Mouse (Mus musculus): Measurements from ENCODE around the gene Rpp21. TPM values are rescaled to one million over a fixed set of nuclear protein-coding genes. Genes with fewer than 3 reads are reported as not detected.
"Not testable (repeated sequence)": the region's sequence is repeated elsewhere in the genome, so short reads cannot be mapped to it uniquely, and the experiment has no call there.

Gene Rpp21
- total RNA-seq, 4 experiments from 2014 or later, result 34.4 to 55.3 (median 45.5) TPM

GRCm38 (mm10) chr17:36235300-36235699, 22.6 kb downstream of the Rpp21 start:
- DNase-seq (ENCODE audit: low spot score), result not testable (repeated sequence)

DNA sequence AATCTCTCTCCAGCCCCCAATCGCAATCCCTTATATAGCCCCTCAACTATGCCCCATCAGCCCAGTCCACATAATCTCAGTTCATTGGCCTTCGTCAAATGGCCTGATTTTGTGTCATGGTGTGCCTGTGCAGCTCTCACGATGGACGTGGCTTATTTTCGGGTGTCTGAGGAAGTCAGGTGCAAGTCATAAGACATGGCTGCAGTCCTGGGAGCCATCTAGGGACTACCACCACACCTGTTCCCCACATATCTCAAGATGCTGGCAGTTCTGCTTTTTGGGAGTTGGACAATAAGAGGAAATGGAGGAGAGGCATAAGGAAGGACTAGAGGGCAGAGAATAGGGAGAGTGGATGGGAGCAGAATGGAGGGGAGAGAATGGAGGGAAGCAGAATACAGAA, 24.3 kb downstream of the Rpp21 start:
- DNase-seq (ENCODE audit: low spot score), result no peak

DNA sequence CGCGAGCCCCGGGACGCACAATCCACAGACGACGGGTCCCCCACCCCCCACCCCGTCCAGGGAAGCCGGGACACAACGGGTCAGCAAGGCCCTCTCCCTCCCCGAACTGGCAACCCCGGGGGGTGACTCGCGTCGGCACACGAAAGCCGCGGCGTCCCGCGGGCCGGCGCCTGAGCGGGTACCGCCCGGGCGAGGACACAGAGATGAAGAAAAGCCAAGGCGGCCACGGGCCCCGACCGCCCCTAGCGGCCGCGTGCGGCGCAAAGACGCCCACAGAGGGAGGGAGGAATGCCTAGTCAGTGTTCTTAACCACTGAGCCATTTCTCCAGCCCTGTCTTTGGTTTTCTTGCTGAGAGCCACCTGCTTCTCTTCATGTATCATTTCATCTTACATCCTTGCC, 26.6 kb downstream of the Rpp21 start:
- DNase-seq (ENCODE audit: low spot score), result peak; percentile 27

- DNase-seq (ENCODE audit: low spot score), result no peak
Observed at GRCm38 (mm10) chr17:36229046-36229445, 28.8 kb downstream of the Rpp21 start.

GRCm38 (mm10) chr17:36226921-36227320, 30.9 kb downstream of the Rpp21 start:
- no peak for DNase-seq (ENCODE audit: low spot score)

GRCm38 (mm10) chr17:36225231-36225824, 32.5 kb downstream of the Rpp21 start:
- no peak for DNase-seq (ENCODE audit: low spot score)

DNA sequence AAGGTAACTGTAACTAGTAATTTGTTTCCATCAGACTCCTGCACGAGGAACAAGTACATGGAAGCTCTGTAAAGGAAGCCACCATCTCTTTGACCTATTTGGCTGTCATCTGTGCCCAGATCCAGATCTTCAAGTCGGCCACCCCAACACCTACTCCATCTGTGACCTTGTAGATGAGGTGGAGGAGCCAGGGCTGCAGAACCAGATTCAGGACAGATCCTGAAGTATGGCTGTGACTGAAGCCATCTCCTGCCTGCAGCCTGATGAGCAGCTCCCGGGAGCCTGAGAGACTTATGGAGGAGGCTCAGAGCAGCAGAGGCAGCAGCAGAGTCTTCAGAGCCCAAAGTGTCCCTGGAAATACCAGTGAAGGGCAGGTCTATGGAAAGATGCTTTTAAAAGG, 33.4 kb downstream of the Rpp21 start:
- DNase-seq (ENCODE audit: low spot score), result no peak

DNA sequence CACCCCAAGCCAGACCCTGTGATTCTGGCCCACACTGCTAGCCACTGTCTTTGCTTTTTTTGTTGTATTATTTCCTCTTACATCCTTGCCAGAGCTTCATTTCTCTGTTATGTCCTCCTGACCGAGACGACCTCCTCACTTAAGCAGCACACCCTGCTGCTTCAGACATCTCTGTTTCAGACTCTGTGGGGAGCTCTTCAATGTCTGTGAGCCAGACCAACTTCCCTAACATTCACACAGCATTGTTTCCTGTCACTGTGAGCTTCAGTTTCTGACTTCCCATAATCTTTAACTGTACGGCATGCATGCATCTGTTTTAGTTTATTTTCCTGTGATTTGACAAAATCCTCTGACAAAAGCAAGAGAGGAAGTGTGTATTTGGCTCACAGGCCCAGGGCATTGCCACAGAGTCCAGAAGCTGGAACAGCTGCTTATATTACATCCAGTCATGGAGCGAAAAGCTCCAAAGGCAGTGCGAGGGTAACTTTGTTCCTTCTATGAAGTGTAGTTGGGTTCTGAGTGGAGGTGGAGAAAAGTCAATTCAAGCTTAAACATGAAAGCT, 39.2 kb downstream of the Rpp21 start:
- DNase-seq (ENCODE audit: low spot score), result no peak

- DNase-seq (ENCODE audit: low spot score), result no peak
Observed at GRCm38 (mm10) chr17:36215586-36215985, 42.3 kb downstream of the Rpp21 start.

- DNase-seq (ENCODE audit: low spot score), result no peak
Observed at GRCm38 (mm10) chr17:36206846-36207245, 51.0 kb downstream of the Rpp21 start.

DNA sequence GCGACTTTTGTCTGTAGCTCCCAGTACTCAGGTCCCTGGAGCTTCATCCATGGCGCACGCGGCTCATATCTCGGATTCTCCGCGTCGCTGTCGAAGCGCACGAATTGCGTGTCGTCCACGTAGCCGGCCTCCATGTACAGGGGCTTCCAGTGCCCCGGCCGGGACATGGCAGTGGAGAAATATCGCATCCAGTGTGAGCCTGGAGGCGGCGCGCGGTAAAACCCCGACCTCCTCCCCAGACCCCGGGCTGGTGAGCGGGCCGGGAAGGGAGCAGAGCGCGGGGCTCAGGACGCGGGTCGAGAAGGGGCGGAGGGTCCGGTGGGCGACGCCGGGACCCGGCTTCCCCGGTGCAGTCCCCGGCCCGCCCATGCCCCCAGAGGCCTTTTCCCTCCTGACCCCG, 52.0 kb downstream of the Rpp21 start:
- no peak for DNase-seq (ENCODE audit: low spot score)

Other genes with a start within 250 kb of the Rpp21 start
- gene H2-T24, start 237.5 kb downstream of the Rpp21 start, total RNA-seq (2022), result 1 to 10 TPM; 6.1 to 7.4 (median 7.1) TPM
- gene H2-T23, start 225.2 kb downstream of the Rpp21 start, total RNA-seq (2022), result 10 to 100 TPM; 26.8 to 28.5 (median 27.9) TPM
- 10 to 100 TPM; 10.4 to 14.0 (median 13.0) TPM for gene H2-T22, start 215.3 kb downstream of the Rpp21 start, total RNA-seq (2022)
- not detected for gene Gm6034, start 215.1 kb downstream of the Rpp21 start, total RNA-seq (2022)
- 1 to 10 TPM; 4.0 to 5.5 (median 4.9) TPM for gene Gm11127, start 199.7 kb downstream of the Rpp21 start, total RNA-seq (2022)
- gene Gm19684, start 136.4 kb downstream of the Rpp21 start, total RNA-seq (2022), result under 1 TPM in 3 of 4 experiments, not detected in 1; 0.19 to 0.26 (median 0.25) TPM
- gene Gm7030, start 128.6 kb downstream of the Rpp21 start, total RNA-seq (2022), result under 1 TPM in 2 of 4 experiments, not detected in 2; 0.34 to 0.38 TPM
- gene Gm8909, start 89.5 kb downstream of the Rpp21 start, total RNA-seq (2022), result not detected
- not detected for gene H2-T3, start 67.8 kb downstream of the Rpp21 start, total RNA-seq (2022)
- 1 to 10 TPM; 6.3 to 7.1 (median 6.9) TPM for gene Trim39, start 14.2 kb upstream of the Rpp21 start, total RNA-seq (2022)
- not detected for gene H2-M10.2, start 28.4 kb upstream of the Rpp21 start, total RNA-seq (2022)
- not detected for gene H2-M10.1, start 68.1 kb upstream of the Rpp21 start, total RNA-seq (2022)
- not detected for gene H2-M10.3, start 110.3 kb upstream of the Rpp21 start, total RNA-seq (2022)
- gene H2-M10.4, start 204.3 kb upstream of the Rpp21 start, total RNA-seq (2022), result not detected

Measured in heart, adult 8-10 months (tissue).